Mouse (Mus musculus): Measurements from ENCODE around the gene Igfl3. TPM values are rescaled to one million over a fixed set of nuclear protein-coding genes. Genes with fewer than 3 reads are reported as not detected.

Gene Igfl3
- not detected for polyA plus RNA-seq (2015; fragmentation: Illumina TruSeq; extraction: RNeasy Lipid Tissue Mini Kit (QIAGEN cat#74804); ENCODE audit: insufficient read depth, low read depth, low replicate concordance)

DNA sequence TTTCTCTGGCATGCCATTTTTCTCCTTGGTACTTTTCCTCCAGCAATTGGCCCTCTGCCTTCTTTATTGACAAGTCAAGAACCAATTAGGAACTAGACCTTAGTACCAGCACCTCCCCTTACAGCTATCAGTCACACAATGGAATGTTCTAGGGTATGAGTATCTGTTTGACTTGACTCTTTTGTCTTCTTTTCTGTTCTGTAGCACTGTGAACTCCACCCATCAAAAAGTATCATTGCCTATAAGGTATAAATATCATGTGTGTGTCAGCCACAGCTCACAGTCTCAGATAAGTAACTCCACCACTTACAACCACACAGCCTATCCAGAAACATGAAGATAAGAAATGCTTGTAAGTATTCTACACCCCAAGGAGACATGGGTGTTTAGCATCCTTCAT, at the start of gene Igfl3:
TSS of gene Igfl3 (plus strand) at position 301 of the 400 bp plus-strand sequence.

Other genes with a start within 250 kb of the Igfl3 start
- not detected for gene Ceacam11, start 204.4 kb upstream of the Igfl3 start, polyA plus RNA-seq (2015; fragmentation: Illumina TruSeq; extraction: RNeasy Lipid Tissue Mini Kit (QIAGEN cat#74804); ENCODE audit: insufficient read depth, low read depth, low replicate concordance)
- gene Ceacam13, start 166.6 kb upstream of the Igfl3 start, polyA plus RNA-seq (2015; fragmentation: Illumina TruSeq; extraction: RNeasy Lipid Tissue Mini Kit (QIAGEN cat#74804); ENCODE audit: insufficient read depth, low read depth, low replicate concordance): not detected
- not detected for gene Ceacam12, start 110.6 kb upstream of the Igfl3 start, polyA plus RNA-seq (2015; fragmentation: Illumina TruSeq; extraction: RNeasy Lipid Tissue Mini Kit (QIAGEN cat#74804); ENCODE audit: insufficient read depth, low read depth, low replicate concordance)
- gene Mill1, start 68.9 kb downstream of the Igfl3 start, polyA plus RNA-seq (2015; fragmentation: Illumina TruSeq; extraction: RNeasy Lipid Tissue Mini Kit (QIAGEN cat#74804); ENCODE audit: insufficient read depth, low read depth, low replicate concordance): not detected
- gene Psg18, start 178.5 kb downstream of the Igfl3 start, polyA plus RNA-seq (2015; fragmentation: Illumina TruSeq; extraction: RNeasy Lipid Tissue Mini Kit (QIAGEN cat#74804); ENCODE audit: insufficient read depth, low read depth, low replicate concordance): not detected